Mouse (Mus musculus) C2C12 (cell line): ENCODE results near the gene Lmtk2.

Experiments used
- CEBPB ChIP-seq: IDR thresholded peaks from one replicate; pipeline ENCODE4 v1.6.1; 2011; ENCODE audit warnings: low read depth, mild to moderate bottlenecking, control low read depth, moderate library complexity
- CTCF ChIP-seq: IDR thresholded peaks from one replicate; pipeline ENCODE4 v1.5.1; 2011; ENCODE audit not compliant: control insufficient read depth, insufficient read depth, insufficient read length
- FOSL1 ChIP-seq: IDR thresholded peaks from one replicate; pipeline ENCODE4 v1.8.0; 2011; ENCODE audit warnings: mild to moderate bottlenecking, low read length; ENCODE audit not compliant: poor library complexity, insufficient read depth, severe bottlenecking
- MAX ChIP-seq: IDR thresholded peaks from one replicate; pipeline ENCODE4 v1.6.1; 2011; ENCODE audit warnings: mild to moderate bottlenecking, control low read depth
- MYOD1 ChIP-seq: IDR thresholded peaks from one replicate; pipeline ENCODE4 v1.6.1; 2011; ENCODE audit warnings: low read depth; ENCODE audit not compliant: control insufficient read depth, insufficient read length
- USF1 ChIP-seq: IDR thresholded peaks from one replicate; pipeline ENCODE4 v1.6.1; 2011; ENCODE audit warnings: low read depth, mild to moderate bottlenecking, control low read depth, moderate library complexity

- TF ChIP-seq FOSL1 (no peak), CTCF (no peak), MYOD1 (no peak), USF1 (no peak), CEBPB (no peak), MAX (no peak)
These were observed 58.9 kb downstream of the Lmtk2 start for GRCm38 (mm10) chr5:144159137-144159536.
